Mouse (Mus musculus) 416B (cell line): Measurements from ENCODE around the gene Scamp1.

Experiments
- DNase-seq: peaks from one replicate; pipeline ENCODE4 v3.0.0; 2011; ENCODE audit warnings: low read depth

The Scamp1 gene

DNA sequence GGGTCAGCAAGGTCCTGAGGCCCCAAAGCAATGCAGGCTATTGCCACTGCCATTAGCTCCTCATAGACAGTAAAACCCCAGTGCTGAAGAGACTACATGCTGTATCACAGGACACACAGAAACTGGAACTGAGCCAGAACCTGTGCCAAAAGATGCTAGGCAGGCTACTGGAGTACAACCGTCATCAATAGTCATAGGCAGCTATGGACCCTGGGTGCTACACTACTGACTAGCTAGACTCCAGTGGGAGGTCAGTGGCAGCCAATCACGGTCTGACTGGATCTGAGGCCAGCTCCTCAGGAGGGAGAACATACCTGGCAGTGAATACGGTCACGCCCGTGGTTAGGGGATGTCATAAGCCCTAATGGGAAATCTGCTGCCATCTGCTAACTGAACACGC lies 14.4 kb downstream of the Scamp1 start:
- no peak for DNase-seq

DNA sequence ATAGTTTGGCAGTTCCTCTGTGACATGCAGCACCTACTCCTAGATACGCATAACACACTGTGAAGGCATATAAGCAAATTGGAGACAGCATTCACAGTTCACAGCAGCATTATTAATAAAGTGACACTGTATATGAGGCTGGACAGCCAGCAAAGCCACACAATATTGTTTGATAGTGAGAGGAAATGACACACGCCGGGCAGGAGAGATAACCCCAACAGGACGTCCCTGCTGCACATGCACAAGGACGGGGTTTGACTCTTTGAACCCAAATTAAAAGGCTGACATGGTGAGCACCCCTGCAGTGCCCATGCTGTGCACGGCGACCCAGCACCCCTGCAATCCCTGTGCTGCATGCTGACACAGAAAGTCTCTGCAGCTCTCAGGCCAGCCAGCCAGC lies 17.5 kb downstream of the Scamp1 start:
- peak; percentile 94 for DNase-seq

DNA sequence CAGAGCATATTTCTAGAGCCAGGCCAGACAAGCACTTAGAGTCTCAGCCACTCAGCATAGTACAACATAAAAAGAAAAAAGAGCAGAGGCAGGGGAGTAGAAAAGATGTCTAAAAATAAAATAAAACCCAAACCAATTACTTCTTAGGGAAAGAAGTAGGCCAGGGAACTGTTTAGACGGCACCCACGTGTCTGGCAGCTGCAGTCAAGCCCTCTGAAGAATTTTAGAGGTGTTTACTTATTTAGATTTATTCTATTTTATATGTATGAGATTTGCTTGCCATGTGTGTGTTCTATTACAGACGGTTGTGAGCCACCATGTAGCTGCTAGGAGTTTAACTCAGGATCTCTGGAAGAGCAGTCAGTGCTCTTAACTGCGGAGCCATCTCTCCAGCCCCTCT lies 18.5 kb downstream of the Scamp1 start:
- DNase-seq: no peak

DNA sequence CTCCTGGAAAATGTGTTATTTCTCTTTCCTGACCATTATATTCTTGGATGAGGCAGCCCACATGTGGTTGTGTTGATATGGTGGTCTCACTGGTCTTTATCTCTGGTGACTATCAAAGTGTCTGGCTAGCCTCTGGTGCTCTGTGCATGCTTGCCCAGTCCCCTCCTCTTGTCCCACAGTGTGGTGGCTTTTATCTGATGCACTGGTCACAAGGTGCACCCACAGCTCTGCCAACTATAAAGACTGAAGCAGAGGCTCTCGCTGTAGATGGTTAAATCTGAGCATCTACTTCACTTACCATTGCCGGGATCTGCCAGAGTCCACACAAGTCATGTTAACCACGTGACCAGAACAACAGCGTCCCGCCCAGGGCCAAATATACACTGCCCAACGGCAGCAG lies 19.1 kb downstream of the Scamp1 start:
- DNase-seq: peak; percentile 81

DNA sequence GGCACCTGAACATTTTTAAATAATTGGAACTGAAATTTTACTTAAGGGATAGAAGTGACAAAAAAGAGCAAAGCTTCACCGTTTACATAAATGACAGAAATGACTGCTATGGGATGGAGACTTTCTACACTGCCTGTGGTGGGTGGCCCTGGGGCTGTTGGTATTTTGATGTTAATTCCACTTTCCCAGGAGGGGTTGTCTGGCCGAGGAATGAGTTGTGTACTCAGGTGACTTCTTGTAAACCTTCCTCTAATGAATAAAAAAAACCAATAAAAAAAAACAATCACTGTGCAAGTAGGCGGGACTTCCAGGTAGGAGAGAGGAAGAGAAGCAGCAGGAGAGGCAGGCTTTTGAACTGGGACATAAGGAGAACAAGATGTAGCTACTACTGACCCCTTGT lies 20.4 kb downstream of the Scamp1 start:
- no peak for DNase-seq

DNA sequence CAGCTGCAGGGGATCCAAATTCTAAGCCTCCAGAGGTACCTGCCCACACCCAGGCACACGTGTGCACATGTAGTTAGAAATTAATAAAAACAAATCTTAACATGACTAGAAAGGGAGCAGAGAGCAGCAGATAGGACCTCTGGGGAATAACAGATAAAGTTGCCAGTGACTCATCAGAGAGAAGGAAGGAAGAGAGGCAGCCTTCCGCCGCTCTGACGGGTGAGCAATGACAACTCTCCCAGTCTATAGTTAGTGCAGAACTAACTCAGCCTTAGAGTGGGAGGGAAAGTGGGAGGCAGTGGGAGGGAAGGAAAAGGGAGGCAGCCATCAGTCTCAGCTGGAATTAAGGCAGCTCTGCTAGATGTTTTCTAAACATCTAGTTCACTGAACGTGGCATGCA lies 21.7 kb downstream of the Scamp1 start:
- peak; percentile 88 for DNase-seq

DNA sequence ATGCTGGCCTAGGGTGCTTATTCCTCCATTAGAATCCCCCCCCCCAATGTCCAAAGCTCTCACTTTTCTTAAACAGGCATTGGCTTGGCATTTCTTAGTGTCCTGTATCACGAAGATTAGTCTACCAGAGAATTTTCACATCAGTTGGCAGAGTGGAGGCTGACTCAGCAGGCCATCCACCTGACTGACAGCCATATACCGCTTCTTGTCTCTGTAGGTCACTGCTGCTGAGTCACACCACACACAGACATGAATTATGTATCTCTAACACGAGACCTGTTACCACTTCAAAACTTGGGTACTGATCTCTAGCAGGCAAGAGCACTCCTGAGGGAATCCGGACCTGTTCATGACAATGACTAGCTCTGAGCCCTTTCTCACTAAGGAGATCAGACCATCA lies 23.1 kb downstream of the Scamp1 start:
- peak; percentile 83 for DNase-seq

DNA sequence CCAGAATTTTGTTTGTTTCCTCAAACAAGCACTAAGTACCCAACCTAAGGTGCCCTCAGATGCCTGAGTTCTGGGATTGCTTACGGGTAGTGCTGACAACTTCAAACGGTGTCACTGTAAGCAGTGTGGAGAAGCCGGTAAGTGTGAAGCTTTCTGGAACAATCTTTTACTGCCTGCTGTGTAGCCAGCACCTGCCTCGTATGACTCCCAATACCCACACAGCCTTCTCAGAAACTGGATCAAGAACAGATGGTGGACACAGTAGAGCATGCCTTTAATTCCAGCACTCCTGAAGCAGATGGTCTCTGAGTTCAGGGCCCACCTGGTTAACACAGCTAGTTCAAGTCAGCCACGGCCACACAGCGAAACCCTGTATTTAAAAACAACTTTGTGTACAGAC lies 24.0 kb downstream of the Scamp1 start:
- DNase-seq: no peak

DNA sequence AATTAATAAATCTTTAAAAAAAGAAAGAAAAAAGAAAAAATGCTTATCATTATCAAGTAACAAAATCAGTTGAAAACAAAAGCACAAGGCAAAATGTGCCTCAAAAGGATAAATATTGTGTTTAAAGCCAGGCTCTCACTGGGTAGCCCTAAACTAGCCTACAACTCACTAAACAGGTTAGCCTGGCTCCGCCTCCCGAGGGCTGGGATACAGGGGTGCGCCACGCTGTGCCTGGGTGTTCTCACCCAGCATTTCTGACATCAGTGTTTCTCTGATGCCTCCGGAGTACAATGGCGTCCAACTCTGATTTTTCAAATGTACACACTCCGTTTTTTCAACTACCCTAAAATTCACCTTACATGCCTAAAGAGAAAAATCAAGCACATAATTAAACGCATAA lies 24.7 kb downstream of the Scamp1 start:
- DNase-seq: no peak

DNA sequence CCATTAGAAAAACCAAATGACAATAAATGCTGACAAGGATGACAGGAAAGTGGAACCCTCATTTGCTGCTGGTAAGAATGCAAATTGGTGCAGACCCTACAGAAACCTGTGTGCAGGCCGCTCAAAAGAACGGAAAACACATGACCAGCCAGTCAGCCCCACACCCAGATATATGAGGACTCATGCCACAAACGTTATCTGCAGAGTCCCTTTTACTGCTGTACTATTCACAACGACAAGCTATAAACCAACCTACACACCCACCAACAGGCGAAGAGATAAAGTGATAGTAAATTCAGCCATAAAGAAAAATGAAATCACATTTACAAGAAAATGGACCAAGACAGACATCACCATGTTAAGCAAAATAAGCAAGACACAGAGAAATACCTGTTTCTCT lies 26.4 kb downstream of the Scamp1 start:
- DNase-seq: no peak

DNA sequence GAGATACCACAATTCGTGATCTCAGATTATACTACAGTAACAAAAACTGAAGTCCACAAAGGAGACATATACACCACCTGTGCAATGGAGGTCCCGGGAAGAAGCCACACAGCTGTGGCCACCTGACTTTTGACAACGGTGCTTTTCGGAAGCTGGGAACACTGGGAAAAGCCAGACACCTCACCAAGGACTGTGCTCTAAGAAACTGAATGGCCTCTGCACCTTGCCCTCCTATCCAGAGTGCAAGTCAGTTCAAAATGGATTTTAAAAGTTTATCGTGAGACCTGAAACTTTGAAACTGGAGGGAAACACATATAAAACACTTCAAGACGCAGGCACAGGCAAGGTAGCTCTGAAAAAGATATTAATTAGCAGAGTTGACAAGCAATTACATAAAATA lies 27.1 kb downstream of the Scamp1 start:
- DNase-seq: no peak

DNA sequence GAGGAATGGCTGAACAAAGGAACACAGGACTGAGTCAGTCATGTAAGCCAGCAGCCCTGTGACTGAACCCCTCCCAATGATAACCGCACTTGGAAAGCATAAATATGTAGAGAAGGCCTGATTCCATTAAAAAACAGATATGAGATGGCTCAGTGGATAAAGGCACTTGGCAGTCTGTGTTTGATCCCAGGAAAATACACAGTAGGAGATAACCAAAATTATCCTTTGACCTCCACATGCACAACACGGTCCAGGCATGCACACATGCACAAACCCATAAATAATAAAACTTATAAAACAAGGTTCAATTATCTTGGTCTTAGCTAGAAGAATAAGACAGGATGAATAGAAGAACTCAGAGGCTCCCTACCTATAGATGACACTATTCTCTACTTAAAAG lies 27.9 kb downstream of the Scamp1 start:
- DNase-seq: no peak

DNA sequence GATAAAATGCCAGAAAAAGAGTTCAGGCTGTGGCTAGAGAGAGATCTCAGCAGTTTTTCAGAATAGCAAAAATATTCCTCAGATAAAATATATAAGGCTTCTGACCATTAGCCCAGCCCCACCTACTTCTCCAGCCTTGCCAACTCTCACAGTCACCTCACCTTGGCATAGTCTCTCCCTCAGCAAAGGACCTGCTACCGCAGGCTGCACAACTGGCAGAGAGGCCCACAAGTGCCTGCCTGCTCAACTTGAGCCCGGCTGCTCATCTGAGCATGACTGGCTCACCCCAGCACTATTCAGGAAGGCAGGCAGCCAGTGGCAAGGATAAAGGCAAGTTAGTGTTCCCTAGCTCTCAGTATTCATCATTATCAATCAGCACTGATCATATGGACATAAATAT lies 30.5 kb downstream of the Scamp1 start:
- no peak for DNase-seq

DNA sequence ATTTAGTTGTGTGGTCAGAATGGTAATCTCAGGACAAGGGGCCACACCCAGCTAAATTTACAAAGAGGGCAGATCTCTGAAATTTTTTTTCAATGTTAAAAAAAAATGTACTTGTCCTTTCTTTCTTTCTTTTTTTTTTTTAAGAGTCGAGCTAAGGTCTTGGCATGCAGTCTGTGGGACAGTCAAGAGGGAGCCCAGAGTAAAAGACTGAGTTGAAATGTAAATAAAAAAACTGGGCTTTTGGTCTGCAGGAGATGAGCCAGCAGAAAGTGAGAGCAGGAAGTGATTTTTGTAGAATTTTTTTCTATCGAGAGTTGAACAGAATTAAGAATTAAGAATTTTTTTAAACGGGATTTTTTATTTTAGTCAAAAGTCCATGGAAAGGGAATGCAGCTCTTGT lies 31.4 kb downstream of the Scamp1 start:
- DNase-seq: peak; percentile 63

DNA sequence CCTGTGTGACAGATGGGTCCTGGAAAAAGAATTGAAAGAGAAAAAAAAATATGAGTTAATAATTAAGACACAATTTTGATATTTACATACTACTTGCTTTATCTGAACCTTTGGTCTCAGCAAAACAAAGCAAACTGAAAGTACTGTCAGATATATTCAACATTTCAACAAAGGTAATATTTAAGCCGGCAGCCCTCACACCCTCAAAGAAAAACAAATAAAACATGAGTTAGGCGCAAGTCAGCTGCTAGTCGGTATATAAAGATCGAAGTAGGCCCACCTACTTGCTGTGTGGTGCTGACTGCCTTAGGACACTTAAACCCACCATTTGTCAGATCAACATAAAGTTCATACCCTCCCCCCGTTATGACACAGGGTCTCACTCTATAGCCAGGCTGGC lies 32.6 kb downstream of the Scamp1 start:
- DNase-seq: no peak

DNA sequence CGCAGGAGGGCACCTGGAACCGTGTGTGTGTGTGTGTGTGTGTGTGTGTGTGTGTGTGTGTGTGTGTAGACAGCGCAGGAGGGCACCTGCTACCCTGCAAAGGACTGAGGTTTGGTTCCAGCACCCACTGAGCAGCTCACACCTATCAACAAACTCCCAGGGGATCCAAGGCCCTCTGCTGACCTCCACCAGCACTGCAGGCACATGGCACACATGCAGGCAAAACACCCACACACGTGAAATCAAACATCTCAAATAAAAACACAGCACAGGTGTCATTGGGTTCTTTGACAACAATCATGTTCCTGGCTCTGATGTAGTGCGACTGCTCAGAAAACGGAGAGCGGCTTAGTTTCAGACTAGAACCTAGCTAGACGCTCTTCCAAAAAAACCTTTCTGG lies 34.9 kb downstream of the Scamp1 start:
- no peak for DNase-seq

DNA sequence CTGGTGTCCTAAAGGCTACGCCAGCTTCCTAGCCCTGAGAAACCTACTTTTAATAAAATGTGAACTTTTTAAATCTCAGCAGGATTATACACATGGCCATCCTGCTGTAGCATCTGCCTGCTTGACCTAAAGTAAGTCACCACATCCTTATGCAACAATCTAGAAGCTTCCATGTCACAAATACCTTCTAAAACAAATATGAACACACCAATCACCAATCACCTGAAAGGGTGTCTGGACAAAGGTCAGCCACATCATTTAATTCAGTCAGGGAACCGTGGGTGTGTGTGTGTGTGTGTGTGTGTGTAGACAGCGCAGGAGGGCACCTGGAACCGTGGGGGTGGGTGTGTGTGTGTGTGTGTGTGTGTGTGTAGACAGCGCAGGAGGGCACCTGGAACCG lies 35.5 kb downstream of the Scamp1 start:
- DNase-seq: no peak

DNA sequence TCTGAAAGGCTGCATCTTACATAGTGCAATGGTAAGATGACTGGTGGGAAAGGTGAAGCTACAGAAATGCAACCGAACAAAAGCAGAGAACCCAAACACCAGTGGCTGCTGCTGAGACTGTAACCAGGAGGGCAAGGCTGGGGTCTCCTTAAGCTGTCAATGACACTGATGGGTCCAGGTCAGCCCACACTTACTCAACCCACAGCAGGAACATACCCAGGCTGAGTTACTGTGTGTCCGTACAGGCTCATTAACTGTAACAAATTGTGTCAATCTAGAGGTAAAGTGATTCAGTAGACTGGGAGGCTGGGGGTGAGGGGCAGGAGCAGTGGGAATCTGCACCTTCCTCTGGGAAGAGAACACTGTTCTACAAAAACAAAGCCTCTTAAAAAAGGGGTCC lies 42.8 kb downstream of the Scamp1 start:
- no peak for DNase-seq

DNA sequence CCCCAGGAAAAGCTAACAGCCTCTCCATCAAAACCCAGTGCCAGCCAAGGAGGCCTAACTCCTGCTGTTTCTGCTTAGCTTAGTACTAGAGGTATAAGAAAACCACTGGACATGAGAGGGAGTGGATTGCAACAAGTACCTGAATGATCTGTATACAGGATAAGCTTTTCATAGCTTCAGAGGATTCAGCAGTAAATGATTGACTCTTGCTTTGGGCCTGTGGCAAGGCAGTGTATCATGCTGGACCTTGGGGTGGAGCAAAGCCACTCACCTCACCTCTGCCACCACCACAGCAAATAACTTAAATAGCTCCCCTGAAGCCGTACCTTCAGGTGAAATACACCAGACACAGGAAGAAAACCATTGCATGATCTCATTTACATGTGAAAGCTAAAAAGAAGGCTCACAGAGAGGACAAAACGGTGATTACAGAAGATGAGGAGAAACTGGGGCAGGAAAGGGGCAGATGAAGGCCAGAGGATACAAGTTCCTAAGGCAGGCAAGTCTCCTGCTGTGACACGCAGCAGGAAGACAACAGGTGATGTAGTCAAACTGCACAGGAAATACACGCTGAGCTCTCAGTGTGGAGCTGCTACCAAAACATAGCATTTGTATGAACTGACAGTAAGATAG lies 43.6 kb downstream of the Scamp1 start:
- no peak for DNase-seq

DNA sequence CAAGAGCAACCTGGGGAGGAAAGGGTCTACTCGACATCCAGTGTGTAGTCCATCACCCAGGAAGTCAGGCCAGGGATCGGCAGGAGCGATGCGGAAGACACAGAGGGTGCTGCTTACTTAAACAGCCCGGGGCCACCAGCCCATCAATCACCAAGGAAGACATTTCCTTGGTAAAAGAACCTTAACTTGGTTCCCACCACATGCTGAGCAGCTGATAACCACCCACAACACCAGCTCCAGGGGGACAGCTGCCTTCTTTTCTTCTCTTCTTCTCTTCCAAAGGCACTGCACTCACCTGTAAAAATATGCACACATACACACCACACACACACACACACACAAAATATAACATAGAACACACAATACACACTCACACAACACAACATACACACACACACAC lies 44.8 kb downstream of the Scamp1 start:
- no peak for DNase-seq

DNA sequence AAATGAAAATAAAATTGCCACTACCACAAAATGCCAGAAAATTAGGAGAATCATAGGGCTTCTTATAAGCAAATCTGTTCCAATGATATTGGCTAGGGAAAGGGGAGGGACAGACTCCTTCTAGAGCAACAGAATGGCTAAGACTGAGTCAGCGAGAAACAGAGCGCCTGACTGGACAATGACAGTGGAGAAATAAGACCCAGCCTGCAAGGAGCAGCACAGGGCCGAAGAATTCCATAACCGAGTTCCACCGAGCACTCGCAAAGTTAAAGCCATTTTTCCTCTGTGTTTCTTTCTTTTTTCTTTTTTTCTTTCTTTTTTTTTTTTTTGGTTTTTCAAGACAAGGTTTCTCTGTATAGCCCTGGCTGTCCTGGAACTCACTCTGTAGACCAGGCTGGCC lies 45.5 kb downstream of the Scamp1 start:
- DNase-seq: no peak

DNA sequence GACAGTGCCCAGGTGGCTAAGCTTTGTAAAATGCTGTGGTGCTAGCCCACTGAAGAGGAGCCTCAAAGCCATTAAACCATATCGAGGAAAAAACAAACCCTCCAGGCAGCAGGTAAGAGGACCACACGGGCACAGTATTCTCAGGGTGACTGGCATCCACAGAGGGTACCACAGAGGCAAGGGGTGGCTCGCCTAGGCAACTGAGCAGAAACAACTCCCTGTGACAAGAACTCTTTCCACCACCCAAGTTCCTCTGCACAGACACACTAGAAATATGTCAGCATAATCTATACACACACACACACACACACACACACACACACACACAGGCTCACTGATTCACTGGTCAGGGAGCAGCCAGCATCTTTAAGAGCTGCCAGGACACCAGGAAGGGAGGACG lies 46.2 kb downstream of the Scamp1 start:
- no peak for DNase-seq

DNA sequence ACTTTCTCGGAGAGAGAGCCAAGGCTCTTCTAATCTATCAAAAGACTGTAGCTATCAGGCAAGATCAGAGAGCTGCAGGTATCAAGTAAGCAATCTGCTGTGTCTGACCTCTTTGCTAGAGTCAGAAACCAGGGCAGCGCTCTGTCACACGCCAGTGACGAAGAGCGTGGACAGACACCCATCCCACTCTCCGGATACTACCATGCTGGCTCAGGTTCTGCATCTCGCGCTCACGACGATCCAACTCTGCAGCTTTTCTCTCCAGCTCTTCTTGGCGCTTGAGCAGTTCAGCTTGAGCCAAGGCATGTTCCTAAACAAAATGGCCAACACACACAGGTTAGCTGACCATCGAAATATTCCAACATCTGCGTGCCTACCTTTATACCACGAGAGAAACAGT lies 53.8 kb downstream of the Scamp1 start:
- no peak for DNase-seq

DNA sequence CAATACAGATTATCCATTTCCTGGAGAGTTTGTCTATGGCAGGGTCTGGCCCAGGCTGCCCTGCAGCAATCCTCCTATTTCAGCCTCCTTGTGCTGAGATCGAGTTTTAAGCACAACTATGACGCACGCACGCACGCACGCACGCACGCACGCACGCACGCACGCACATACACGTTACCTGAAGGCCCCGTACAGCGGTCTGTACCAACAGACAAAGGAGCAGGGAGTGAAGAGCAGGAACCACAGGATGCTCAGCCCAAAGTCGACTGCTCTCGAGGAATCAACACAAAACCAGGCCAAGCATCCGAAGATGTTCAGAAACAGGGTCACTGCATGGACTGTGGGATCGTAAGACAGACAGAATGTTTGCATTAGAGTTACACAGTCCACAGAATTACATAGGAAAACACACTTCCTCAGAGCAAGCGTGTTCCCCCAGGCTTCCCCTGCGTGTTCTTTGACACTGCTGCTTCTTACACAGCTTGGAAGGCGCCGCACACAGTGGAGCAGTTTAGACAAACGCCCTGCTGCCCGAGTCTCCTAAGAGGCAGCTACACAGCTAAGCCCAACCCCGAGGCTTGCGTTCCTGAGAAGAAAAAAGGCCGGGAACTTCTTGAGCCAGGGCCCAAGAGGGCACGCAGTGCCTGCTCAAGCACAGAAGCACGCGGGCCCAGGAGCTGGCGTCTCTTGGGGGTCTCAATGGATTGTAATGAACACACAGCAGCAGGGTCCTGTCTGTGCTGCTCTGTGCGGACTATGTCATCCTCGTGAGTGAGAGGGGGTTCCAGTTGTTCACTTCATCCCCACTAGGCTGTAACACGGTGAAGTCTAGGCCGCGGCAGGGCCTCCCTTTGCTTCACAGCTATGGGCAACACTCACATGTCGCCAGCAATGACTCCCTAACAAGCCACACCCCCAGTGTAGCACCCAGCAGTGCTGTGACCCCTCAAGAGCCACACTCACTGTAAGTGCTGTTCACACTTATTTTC lies 60.6 kb downstream of the Scamp1 start:
- no peak for DNase-seq
